Mouse (Mus musculus): ENCODE results near the gene Gcn1l1. TPM values are rescaled to one million over a fixed set of nuclear protein-coding genes. Genes with fewer than 3 reads are reported as not detected.

The Gcn1l1 gene
- total RNA-seq, 2 experiments from 2014 or later, result 85.8 to 87.0 TPM

- DNase-seq, result no peak
Measured at GRCm38 (mm10) chr5:115651821-115652220, 86.8 kb downstream of the Gcn1l1 start.

GRCm38 (mm10) chr5:115652681-115653575 is 87.9 kb downstream of the Gcn1l1 start:
- DNase-seq, result peak; percentile 100
- intact Hi-C loops (cut with DNase I), result loop anchor here (5.0 to 10.0 kb wide), 2 partner anchors 79 to 362 kb away; partner anchors contain the start of gene Bicdl1

More at GRCm38 (mm10) chr5:115651821-115652220, 86.8 kb downstream of the Gcn1l1 start:
- intact Hi-C loops (cut with DNase I), result loop anchor here (5.0 to 10.0 kb wide), 2 partner anchors 80 to 363 kb away; partner anchors contain the start of gene Bicdl1

DNA sequence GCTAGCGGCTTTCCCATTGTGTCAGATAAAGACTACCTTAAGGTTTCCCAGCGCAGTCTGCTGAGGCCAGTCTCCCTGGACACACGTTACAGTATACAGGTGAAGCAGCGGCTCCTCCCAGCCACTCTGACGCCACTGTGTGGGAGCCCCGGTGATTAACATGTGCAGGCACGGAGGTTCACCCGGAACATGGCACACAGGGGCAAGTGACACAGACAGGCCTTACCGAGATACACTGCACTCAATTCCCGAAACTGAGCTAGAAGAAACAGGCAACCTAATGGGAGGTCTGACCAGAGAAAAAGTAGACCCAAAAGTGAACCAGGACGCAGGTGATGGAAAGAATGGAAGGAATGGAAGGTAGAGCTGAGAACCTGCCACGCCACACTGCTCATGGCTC is 88.7 kb downstream of the Gcn1l1 start:
- no peak for DNase-seq
- intact Hi-C loops (cut with DNase I), result loop anchor here (5.0 to 10.0 kb wide), 2 partner anchors 79 to 361 kb away; partner anchors contain the start of gene Bicdl1

- intact Hi-C loops (cut with DNase I), result loop anchor here (10.0 kb wide), 1 partner anchor 358 kb away; no protein-coding TSS in a partner anchor
- DNase-seq, result no peak
Measured at GRCm38 (mm10) chr5:115656677-115657076, 91.6 kb downstream of the Gcn1l1 start.

DNA sequence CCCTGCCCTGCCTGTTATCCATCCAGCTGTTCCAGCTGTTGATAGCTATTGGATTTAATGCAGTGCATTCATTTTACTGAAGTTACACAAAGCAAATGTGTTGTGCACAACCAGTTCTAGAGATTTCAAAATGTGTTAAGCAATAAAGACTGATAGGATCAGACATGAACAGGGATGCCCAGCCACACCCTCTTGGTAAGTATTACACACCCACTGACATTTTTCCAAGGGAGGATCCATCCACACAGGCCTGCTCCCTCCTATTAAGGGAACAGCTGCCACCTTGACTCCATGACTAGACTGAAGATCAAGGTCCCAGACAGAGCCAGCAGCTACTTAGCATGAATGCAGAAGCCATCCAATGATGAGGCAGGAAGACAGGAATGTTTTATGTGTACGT is 92.2 kb downstream of the Gcn1l1 start:
- intact Hi-C loops (cut with DNase I), result loop anchor here (10.0 kb wide), 1 partner anchor 358 kb away; no protein-coding TSS in a partner anchor
- DNase-seq, result no peak

DNA sequence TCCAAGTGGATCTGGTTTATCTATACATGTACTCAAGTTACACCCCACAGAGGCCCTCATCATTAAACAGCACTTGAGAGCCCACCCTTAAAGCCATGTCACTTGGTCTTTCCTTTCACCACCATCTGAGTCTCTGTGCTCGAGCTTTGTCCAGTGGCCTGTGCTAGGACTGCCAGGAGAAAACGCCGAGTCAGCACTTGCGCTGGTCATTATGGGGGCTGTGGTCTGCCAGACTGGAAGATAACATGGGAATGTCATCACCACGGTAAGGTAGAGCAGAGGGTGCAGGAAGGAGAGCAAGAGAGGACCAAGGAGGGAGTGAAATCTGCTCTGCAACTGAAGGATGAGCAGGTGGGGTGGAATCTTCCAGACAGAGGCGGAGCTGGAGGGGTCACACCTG is 93.3 kb downstream of the Gcn1l1 start:
- intact Hi-C loops (cut with DNase I), result loop anchor here (10.0 kb wide), 1 partner anchor 356 kb away; no protein-coding TSS in a partner anchor
- DNase-seq, result peak; percentile 0

DNA sequence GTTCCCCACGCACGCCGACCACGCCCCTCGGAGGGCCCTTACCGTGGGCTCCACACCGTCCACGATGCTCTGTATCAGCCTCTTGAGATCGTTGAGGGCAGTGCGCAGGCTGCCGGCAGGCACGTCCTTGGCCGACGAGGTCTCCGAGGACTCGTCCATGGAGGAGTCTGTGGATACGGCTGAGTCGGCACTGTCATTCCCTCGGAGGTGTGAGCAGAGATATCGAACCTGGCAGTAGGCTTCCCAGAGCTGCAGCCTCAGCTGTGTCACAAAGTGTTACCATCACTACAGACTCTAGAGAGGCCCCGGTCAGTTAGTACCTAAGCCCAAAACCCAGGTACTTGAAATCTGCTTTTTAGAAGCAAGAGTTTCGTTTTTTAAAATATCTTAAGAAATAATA is 97.6 kb downstream of the Gcn1l1 start:
- intact Hi-C loops (cut with DNase I), result no loop called here
- no peak for DNase-seq

GRCm38 (mm10) chr5:115666366-115667065 is 101.5 kb downstream of the Gcn1l1 start:
- intact Hi-C loops (cut with DNase I), result loop anchor here (5.0 kb wide), 1 partner anchor 51 kb away; no protein-coding TSS in a partner anchor
- DNase-seq, result peak; percentile 84

- no peak for DNase-seq
- intact Hi-C loops (cut with DNase I), result loop anchor here (5.0 kb wide), 1 partner anchor 50 kb away; no protein-coding TSS in a partner anchor
Measured at GRCm38 (mm10) chr5:115667210-115667609, 102.2 kb downstream of the Gcn1l1 start.

GRCm38 (mm10) chr5:115667894-115668293 is 102.8 kb downstream of the Gcn1l1 start:
- DNase-seq, result no peak

GRCm38 (mm10) chr5:115668986-115669385 is 103.9 kb downstream of the Gcn1l1 start:
- intact Hi-C loops (cut with DNase I), result loop anchor here (5.0 kb wide), 1 partner anchor 48 kb away; no protein-coding TSS in a partner anchor
- no peak for DNase-seq

More at GRCm38 (mm10) chr5:115667894-115668293, 102.8 kb downstream of the Gcn1l1 start:
- intact Hi-C loops (cut with DNase I), result loop anchor here (5.0 kb wide), 1 partner anchor 49 kb away; no protein-coding TSS in a partner anchor

DNA sequence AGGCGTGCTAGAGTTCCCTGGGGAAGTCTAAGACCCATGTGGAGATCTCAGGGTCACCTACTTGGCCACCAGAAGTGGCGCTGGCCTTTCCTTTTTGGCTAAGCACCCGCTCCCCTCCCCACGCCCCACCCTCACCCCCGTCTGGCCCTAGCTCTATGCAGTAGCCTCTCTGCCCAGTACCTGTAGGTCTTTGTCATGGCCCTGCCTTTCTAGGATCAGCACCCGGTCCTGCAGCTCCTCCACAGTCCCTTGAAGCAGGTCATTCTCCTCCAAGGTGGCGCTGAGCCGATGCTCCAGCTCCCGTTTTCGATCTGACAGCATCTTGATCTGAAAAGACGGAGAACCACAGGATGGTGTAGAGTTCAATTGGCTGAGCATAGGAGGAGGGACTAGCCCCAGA is 104.9 kb downstream of the Gcn1l1 start:
- no peak for DNase-seq
- intact Hi-C loops (cut with DNase I), result loop anchor here (5.0 kb wide), 1 partner anchor 47 kb away; no protein-coding TSS in a partner anchor

GRCm38 (mm10) chr5:115670406-115670805 is 105.4 kb downstream of the Gcn1l1 start:
- intact Hi-C loops (cut with DNase I), result no loop called here
- no peak for DNase-seq

- intact Hi-C loops (cut with DNase I), result no loop called here
- peak; percentile 54 for DNase-seq
Measured at GRCm38 (mm10) chr5:115671846-115672245, 106.8 kb downstream of the Gcn1l1 start.

Small RNA genes within 50 kb of the gene (microRNA-seq; reads per million reads assigned to microRNA genes)
- gene Mir7029 (not detected), gene Mir7030 (not detected)

Other genes with a start within 250 kb of the Gcn1l1 start
- gene Srsf9, start 238.1 kb upstream of the Gcn1l1 start, total RNA-seq (2021), result 10 to 100 TPM; 58.7 to 59.4 TPM
- 10 to 100 TPM; 29.6 to 29.7 TPM for gene Gatc, start 224.1 kb upstream of the Gcn1l1 start, total RNA-seq (2021)
- gene Triap1, start 224.0 kb upstream of the Gcn1l1 start, total RNA-seq (2021), result 10 to 100 TPM; 30.3 to 30.5 TPM
- gene Cox6a1, start 216.3 kb upstream of the Gcn1l1 start, total RNA-seq (2021), result 100 to 1,000 TPM; 489 to 518 TPM
- gene Msi1, start 135.7 kb upstream of the Gcn1l1 start, total RNA-seq (2021), result 100 to 1,000 TPM; 110 to 114 TPM
- gene Pla2g1b, start 99.0 kb upstream of the Gcn1l1 start, total RNA-seq (2021), result not detected
- 10 to 100 TPM; 28.4 to 31.5 TPM for gene Sirt4, start 80.5 kb upstream of the Gcn1l1 start, total RNA-seq (2021)
- gene Pxn, start 58.6 kb upstream of the Gcn1l1 start, total RNA-seq (2021), result 10 to 100 TPM; 23.9 to 24.7 TPM
- gene Rplp0, start 5.8 kb upstream of the Gcn1l1 start, total RNA-seq (2021), result 100 to 1,000 TPM; 657 to 680 TPM
- gene Rab35, start 66.7 kb downstream of the Gcn1l1 start, total RNA-seq (2021), result 10 to 100 TPM; 93.8 to 97.7 TPM
- gene Bicdl1, start 166.4 kb downstream of the Gcn1l1 start, total RNA-seq (2021), result 100 to 1,000 TPM; 144 to 151 TPM